Mouse (Mus musculus): ENCODE data around the gene Odf3.

DNA sequence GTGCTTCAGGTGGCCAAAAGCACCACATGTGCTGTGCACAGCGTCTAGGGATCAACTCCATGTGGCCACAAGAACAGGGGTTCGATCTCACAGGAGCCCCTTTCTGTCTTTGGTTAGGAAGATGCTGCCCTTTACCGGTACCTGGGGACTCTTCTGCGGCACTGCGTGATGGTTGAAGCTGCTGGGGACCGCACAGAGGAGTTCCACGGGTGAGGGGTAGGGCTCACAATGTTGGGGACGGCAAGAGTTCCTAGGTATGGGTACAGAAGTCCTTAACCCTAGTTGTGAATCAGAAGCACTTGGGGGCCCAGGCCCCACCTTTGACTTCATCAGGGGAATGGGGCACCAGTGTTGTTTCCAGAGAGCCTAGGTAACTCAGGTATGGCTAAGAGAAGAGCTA is 11.1 kb downstream of the Odf3 start:
- TF ChIP-seq CTCF (conservative IDR thresholded peaks at IDR 0.05 in 1 of 2, IDR thresholded peaks at IDR 0.05 in 1 of 2; ENCODE audit: low read depth in 2 of 2, low read length in 2 of 2) (no peak), ZKSCAN1 (IDR thresholded peaks at IDR 0.05; ENCODE audit: borderline replicate concordance, low read depth, low read length) (no peak), NRF1 (IDR thresholded peaks at IDR 0.05; ENCODE audit: low read depth, low read length) (no peak), JUND (conservative IDR thresholded peaks at IDR 0.05; ENCODE audit: low read depth, low read length) (no peak), RCOR1 (conservative IDR thresholded peaks at IDR 0.05; ENCODE audit: low read depth, low read length) (no peak), CHD2 (IDR thresholded peaks at IDR 0.05; ENCODE audit: low read length) (no peak), TCF12 (IDR thresholded peaks at IDR 0.05; ENCODE audit: low read depth, low read length) (no peak), POLR2A (IDR thresholded peaks at IDR 0.05; ENCODE audit: low read depth, low read length) (no peak), POLR2AphosphoS2 (IDR thresholded peaks at IDR 0.05; ENCODE audit: low read depth, low read length) (no peak)
